Mouse (Mus musculus) E14TG2a.4 (cell line): ENCODE measurements around the gene Ehd1.

Source experiments
- H3K27me3 ChIP-seq: 2 replicates; pipeline ENCODE4 v1.6.1; 2014; ENCODE audit warnings: low read length, control low read depth; ENCODE audit not compliant: insufficient read depth
- H3K36me3 ChIP-seq: 2 replicates; pipeline ENCODE4 v1.6.1; 2014; ENCODE audit warnings: low read length, control low read depth; ENCODE audit not compliant: insufficient read depth
- H3K4me1 ChIP-seq: replicated peaks from 2 replicates; pipeline ENCODE4 v1.6.1; 2014; ENCODE audit warnings: low read depth, low read length, control low read depth
- H3K4me3 ChIP-seq: replicated peaks from 2 replicates; pipeline ENCODE4 v1.5.1; 2014; ENCODE audit warnings: mild to moderate bottlenecking, low read length
- H3K9me3 ChIP-seq: 2 replicates; pipeline ENCODE4 v1.6.1; 2014; ENCODE audit warnings: low read length, control low read depth
- CTCF ChIP-seq: conservative IDR thresholded peaks from 2 replicates; pipeline ENCODE4 v1.5.1; 2014; ENCODE audit warnings: low read length
- NANOG ChIP-seq: IDR thresholded peaks from 2 replicates; pipeline ENCODE4 v1.6.1; 2014; ENCODE audit warnings: borderline replicate concordance, low read length, mixed read lengths
- POU5F1 ChIP-seq: IDR thresholded peaks from 2 replicates; pipeline ENCODE4 v1.6.1; 2014; ENCODE audit warnings: low read length, borderline replicate concordance

The Ehd1 gene

DNA sequence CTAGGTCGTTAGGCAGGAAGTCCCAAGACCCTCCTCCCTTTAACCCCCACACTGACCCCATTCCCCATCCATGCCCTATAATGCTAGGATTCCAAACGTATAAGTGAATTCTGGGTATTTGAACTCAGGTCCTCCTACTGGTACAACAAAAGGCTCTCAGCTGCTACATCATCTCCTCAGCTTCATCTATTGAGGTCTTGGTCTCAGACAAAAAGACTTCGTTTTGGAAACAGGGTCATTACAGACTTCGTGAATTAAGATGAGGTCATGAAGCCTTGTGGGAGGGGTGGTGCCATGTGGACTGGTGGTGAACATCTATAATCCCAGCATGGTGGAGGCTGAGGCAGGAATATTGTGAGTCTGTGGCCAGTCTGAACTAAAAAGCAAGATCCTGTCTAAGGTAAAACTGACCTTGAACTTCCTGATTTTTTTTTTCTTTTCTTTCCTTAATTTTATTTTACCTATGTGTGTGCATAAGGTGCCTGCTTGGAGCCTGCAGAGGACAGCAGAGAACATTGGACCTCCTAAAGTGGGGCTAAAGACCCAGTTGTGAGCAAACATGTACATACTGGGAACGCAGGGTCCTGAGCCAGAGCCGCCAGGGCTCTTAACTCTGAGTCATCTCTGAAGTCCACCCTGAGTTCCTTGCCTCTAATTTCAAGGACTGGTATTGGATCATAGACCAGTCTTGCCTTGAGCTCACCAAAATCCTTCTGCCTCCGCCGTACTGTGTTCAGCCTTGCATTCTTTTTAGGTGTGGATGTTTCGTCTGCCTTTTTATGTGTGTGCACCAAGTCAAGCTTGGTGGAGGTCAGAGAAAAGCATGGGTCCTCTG is 57.5 kb downstream of the Ehd1 start:
- no peak for TF ChIP-seq NANOG
- no peak for TF ChIP-seq POU5F1
- no peak for TF ChIP-seq CTCF
- no peaks in the 10 kb centered on the region for H3K27me3 ChIP-seq
- H3K4me3 ChIP-seq, result peak overlapping the region; percentile 91
- no peaks in the 10 kb centered on the region for H3K9me3 ChIP-seq
- peaks cover 59% of the 10 kb centered on the region for H3K4me1 ChIP-seq
- peaks cover 26% of the 10 kb centered on the region for H3K36me3 ChIP-seq

DNA sequence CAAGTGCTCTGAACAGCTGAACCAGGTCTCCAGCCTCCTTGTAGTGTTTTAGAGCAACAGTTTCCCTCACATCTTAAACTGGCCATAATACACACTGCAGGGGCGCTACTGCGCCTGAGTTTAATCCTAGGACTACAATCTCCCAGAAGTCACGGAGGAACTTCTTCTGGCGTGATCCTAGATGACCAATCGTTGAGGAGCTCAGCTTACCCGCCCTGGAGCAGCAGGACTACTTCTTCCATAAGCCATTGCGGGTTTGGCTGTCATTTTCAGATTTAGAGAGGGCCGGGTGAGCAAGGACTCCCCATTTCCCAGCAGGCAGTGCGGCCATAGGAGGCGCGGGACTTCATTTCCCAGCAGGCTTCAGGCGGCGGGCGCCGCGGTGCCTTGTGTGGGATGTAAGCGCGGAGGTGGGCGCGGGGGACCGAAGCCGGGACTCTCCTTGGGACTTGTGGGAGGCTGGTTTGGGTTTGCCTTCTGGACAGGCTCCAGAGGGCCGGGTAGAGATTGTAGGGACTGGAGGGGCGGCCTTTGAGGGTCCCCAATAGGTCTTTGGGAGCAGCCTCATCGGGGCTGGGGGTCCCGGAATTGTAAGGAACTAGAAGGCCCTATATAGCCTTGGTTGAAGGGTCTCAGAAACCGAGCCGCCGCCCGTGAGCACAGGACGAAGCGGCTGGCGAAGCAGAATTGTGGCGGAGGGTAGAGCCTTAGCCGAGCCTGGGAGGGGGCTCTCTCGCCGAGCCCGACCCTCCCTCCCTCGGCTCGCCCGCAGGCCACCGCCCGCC is 58.3 kb downstream of the Ehd1 start, which contains the start of gene Men1:
Men1 (plus strand) TSS at position 307 of the 785 bp plus-strand sequence.
- Histone ChIP-seq H3K9me3 (no peaks in the 10 kb centered on the region), H3K4me1 (peaks cover 68% of the 10 kb centered on the region), H3K4me3 (peak within 1 kb of the TSS; percentile 91), H3K27me3 (no peaks in the 10 kb centered on the region), H3K36me3 (peaks cover 35% of the 10 kb centered on the region)
- TF ChIP-seq POU5F1, result no peak
- no peak for TF ChIP-seq NANOG
- TF ChIP-seq CTCF, result no peak

DNA sequence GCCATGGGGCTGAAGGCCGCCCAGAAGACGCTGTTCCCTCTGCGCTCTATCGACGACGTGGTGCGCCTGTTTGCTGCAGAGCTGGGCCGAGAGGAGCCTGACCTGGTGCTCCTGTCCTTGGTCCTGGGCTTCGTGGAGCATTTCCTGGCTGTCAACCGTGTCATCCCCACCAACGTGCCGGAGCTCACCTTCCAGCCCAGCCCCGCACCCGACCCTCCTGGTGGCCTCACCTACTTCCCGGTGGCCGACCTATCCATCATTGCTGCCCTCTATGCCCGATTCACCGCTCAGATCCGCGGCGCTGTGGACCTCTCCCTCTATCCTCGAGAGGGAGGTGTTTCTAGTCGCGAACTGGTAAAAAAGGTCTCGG is 58.9 kb downstream of the Ehd1 start:
- peaks cover 40% of the 10 kb centered on the region for H3K36me3 ChIP-seq
- peak overlapping the region; percentile 91 for H3K4me3 ChIP-seq
- H3K4me1 ChIP-seq, result peaks cover 74% of the 10 kb centered on the region
- H3K27me3 ChIP-seq, result no peaks in the 10 kb centered on the region
- TF ChIP-seq NANOG, result no peak
- TF ChIP-seq POU5F1, result no peak
- TF ChIP-seq CTCF, result no peak
- H3K9me3 ChIP-seq, result no peaks in the 10 kb centered on the region

DNA sequence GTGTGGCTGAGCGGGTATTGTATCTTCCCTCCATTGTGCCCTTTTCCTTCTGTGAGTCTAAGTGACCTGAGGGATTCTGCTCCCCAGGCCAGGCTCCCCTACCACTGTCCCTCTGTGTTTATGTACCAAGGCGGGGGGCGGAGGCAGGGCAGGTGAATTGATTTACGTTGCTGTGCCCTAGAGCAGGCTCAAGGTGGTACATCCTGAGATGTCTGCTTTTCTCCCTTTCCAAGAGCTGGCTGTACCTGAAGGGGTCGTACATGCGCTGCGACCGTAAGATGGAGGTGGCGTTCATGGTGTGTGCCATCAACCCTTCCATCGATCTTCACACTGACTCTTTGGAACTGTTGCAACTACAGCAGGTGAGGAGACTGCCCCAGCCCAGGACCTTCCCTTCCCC is 60.4 kb downstream of the Ehd1 start:
- peak overlapping the region; percentile 20; the same call in 1 of the 2 replicates for H3K4me3 ChIP-seq

DNA sequence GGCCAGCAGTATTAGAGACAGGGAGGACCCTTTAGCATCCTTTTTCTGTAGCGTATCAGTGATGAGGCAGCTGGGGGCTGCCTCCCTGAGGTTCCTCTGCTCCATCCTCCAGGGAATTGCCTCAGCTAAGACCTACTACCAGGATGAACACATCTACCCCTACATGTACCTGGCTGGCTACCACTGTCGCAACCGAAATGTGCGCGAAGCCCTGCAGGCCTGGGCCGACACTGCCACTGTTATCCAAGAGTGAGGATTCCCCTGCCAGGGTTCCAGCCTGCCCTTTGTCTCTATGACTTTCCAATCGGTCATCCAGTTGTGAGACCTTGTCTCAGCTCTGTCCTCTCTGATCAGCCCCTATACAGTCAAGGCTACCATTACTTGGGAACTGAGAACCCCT is 61.6 kb downstream of the Ehd1 start:
- TF ChIP-seq POU5F1 (no peak), CTCF (no peak), NANOG (no peak)
- Histone ChIP-seq H3K4me3 (no peak overlapping the region), H3K4me1 (peaks cover 85% of the 10 kb centered on the region), H3K27me3 (peaks cover 14% of the 10 kb centered on the region; the same call in 1 of the 2 replicates), H3K9me3 (no peaks in the 10 kb centered on the region), H3K36me3 (peaks cover 48% of the 10 kb centered on the region)

More for the DNA sequence above, 60.4 kb downstream of the Ehd1 start:
- Histone ChIP-seq H3K36me3 (peaks cover 41% of the 10 kb centered on the region), H3K9me3 (no peaks in the 10 kb centered on the region), H3K27me3 (peaks cover 6% of the 10 kb centered on the region; the same call in 1 of the 2 replicates), H3K4me1 (peaks cover 76% of the 10 kb centered on the region)
- TF ChIP-seq CTCF, result no peak
- no peak for TF ChIP-seq POU5F1
- no peak for TF ChIP-seq NANOG

DNA sequence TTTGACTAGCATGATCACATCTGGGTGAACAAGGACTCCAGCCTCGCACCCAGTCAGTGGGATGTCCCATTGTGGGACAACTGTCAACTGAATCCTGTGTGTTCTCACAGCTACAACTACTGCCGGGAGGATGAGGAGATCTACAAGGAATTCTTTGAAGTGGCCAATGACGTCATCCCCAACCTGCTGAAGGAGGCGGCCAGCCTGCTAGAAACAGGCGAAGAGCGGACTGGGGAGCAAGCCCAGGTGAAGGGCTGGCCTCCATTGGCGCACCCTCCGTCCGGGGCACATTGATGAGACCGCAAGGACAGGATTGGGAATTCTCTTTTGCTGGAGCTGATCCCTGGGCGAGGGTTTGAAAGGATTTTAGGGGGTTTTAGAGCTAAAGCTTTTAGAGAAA is 62.2 kb downstream of the Ehd1 start:
- Histone ChIP-seq H3K27me3 (peaks cover 14% of the 10 kb centered on the region; the same call in 1 of the 2 replicates), H3K4me3 (no peak overlapping the region), H3K4me1 (peaks cover 85% of the 10 kb centered on the region), H3K9me3 (no peaks in the 10 kb centered on the region), H3K36me3 (peaks cover 51% of the 10 kb centered on the region)
- no peak for TF ChIP-seq POU5F1
- TF ChIP-seq NANOG, result no peak

DNA sequence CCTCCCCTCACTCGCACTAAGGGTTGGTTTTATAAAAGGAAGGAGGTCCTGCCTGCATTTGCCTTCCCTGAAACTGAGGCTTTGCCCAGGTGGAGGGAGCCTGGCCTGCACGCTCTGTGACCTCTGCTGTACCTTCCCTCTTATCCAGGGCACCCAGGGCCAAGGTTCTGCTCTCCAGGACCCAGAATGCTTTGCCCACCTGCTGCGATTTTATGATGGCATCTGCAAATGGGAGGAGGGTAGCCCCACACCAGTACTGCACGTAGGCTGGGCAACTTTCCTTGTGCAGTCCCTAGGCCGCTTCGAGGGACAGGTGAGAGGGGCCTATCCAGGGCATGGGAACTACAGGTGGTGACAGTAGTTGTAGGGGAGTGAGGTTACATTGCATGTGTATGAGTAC is 62.7 kb downstream of the Ehd1 start:
- Histone ChIP-seq H3K9me3 (no peaks in the 10 kb centered on the region), H3K4me1 (peaks cover 83% of the 10 kb centered on the region), H3K4me3 (no peak overlapping the region; the same call in 1 of the 2 replicates), H3K36me3 (peaks cover 55% of the 10 kb centered on the region), H3K27me3 (peaks cover 14% of the 10 kb centered on the region; the same call in 1 of the 2 replicates)
- no peak for TF ChIP-seq NANOG
- no peak for TF ChIP-seq CTCF
- no peak for TF ChIP-seq POU5F1

DNA sequence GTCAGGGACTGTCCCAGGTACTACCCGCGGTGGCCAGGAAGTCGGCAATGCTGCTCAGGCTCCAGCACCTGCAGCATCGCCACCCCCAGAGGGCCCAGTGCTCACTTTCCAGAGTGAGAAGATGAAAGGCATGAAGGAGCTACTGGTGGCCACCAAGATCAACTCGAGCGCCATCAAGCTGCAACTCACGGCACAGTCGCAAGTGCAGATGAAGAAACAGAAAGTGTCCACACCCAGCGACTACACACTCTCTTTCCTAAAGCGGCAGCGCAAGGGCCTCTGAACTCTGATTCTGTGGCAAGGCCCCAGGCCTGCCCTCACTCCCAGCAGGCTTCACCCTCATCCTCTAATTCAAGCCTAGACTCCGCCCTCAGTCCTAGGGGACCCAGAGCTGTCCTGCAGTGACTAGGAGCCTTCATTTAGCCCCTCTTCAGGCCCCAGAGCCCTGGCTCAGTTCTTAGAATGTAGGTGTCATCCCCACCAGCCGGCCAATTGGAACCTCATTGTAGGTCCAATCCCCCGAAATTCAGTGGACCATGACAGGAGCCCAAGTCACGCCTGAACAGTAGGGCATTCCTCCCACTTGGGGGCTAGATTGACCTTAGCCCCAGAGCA is 63.5 kb downstream of the Ehd1 start:
- H3K9me3 ChIP-seq, result no peaks in the 10 kb centered on the region
- peaks cover 60% of the 10 kb centered on the region for H3K36me3 ChIP-seq
- TF ChIP-seq POU5F1 (no peak), CTCF (peak; percentile 20; the same call in 1 of the 2 replicates), NANOG (no peak)
- peak overlapping the region; percentile 87 for H3K4me3 ChIP-seq
- H3K4me1 ChIP-seq, result peaks cover 83% of the 10 kb centered on the region
- peaks cover 14% of the 10 kb centered on the region; the same call in 1 of the 2 replicates for H3K27me3 ChIP-seq
